Mouse (Mus musculus): ENCODE measurements around the gene Gm20917. TPM values are rescaled to one million over a fixed set of nuclear protein-coding genes. Genes with fewer than 3 reads are reported as not detected.
"Not testable (repeated sequence)": the region's sequence is repeated elsewhere in the genome, so short reads cannot be mapped to it uniquely, and the experiment has no call there.

Gm20917 gene
- total RNA-seq (2021), result not detected
- long read RNA-seq, experiment 1, result 0 reads
- long read RNA-seq, experiment 2, result 0 reads

- intact Hi-C loops (cut with DNase I); DNase-seq: not testable (repeated sequence)
Observed at GRCm38 (mm10) chrY:79151022-79151421, at the start of gene Gm20917. TSS of gene Gm20917 (minus strand) at chrY:79151122.

Other genes with a start within 250 kb of the Gm20917 start
- not detected for gene Gm20916, start 168.4 kb upstream of the Gm20917 start, total RNA-seq (2021)